Mouse (Mus musculus) limb, embryonic 14.5 days (tissue): ENCODE data around the gene Pex7. TPM values are rescaled to one million over a fixed set of nuclear protein-coding genes. Genes with fewer than 3 reads are reported as not detected.

ENCODE experiments used
- ATAC-seq: fragments of 200-750 bp; cut with Nextera tagmentation; 2 replicates; pipeline ENCODE4 v1.8.0; 2017; ENCODE audit warnings: low read depth, moderate number of reproducible peaks, moderate TSS enrichment; ENCODE audit not compliant: low FRiP score
- DNase-seq: peaks from one replicate; pipeline ENCODE4 v3.0.0-alpha.2; 2015; ENCODE audit warnings: low spot score
- H3K27ac ChIP-seq: fragments of 300-500 bp; sonication (generic); replicated peaks from 2 replicates; pipeline ENCODE4 v1.5.1; 2014; ENCODE audit warnings: low read depth, mild to moderate bottlenecking, low read length, moderate library complexity, mixed read lengths
- H3K27me3 ChIP-seq: fragments of 300-500 bp; sonication (generic); 2 replicates; pipeline ENCODE4 v1.6.1; 2014; ENCODE audit warnings: low read length, mixed read lengths; ENCODE audit not compliant: control insufficient read depth, insufficient read depth
- H3K36me3 ChIP-seq: fragments of 300-500 bp; sonication (generic); 2 replicates; pipeline ENCODE4 v1.6.1; 2014; ENCODE audit warnings: mild to moderate bottlenecking, low read length, moderate library complexity, mixed read lengths; ENCODE audit not compliant: control insufficient read depth, insufficient read depth
- H3K4me1 ChIP-seq: fragments of 300-500 bp; sonication (generic); 2 replicates; pipeline ENCODE4 v1.6.1; 2014; ENCODE audit warnings: antibody characterized with exemption, low read length, mixed read lengths; ENCODE audit not compliant: control insufficient read depth, insufficient read depth
- H3K4me2 ChIP-seq: fragments of 300-500 bp; sonication (generic); replicated peaks from 2 replicates; pipeline ENCODE4 v1.6.1; 2014; ENCODE audit warnings: low read depth, mild to moderate bottlenecking, low read length, moderate library complexity; ENCODE audit not compliant: severe bottlenecking
- H3K4me3 ChIP-seq: fragments of 300-500 bp; sonication (generic); replicated peaks from 2 replicates; pipeline ENCODE4 v1.5.1; 2014; ENCODE audit warnings: low read length
- H3K9ac ChIP-seq: fragments of 300-500 bp; sonication (generic); 2 replicates; pipeline ENCODE4 v1.6.1; 2014; ENCODE audit warnings: mild to moderate bottlenecking, low read depth, low read length, moderate library complexity; ENCODE audit not compliant: severe bottlenecking
- H3K9me3 ChIP-seq: fragments of 300-500 bp; sonication (generic); 2 replicates; pipeline ENCODE4 v1.6.1; 2016; ENCODE audit warnings: low read length; ENCODE audit not compliant: control insufficient read depth
- POLR2A ChIP-seq: fragments of 200-500 bp; IDR thresholded peaks from 2 replicates; pipeline ENCODE4 v1.8.0; 2012; ENCODE audit warnings: inconsistent platforms, mild to moderate bottlenecking, moderate library complexity, borderline replicate concordance; ENCODE audit not compliant: insufficient read depth, insufficient read length; ENCODE audit errors: extremely low read depth
- WGBS: fragments of 180-500 bp; shearing (Covaris S2); extraction: QIAGEN DNeasy Blood & Tissue Kit; methylation state at CpG from one replicate; pipeline ENCODE4 v1.1.7; 2014; 5-methylcytosine and 5-hydroxymethylcytosine counted together
- polyA plus RNA-seq, 2 experiments: library from polyadenylated mRNA; depleted of rRNA in 1 of 2; stranded (reverse) in 1 of 2; unstranded in 1 of 2; fragments of >200 nt; fragmentation: Nextera tagmentation in 1 of 2; extraction: Ambion mirVana in 1 of 2; gene quantifications; 2 replicates each; pipeline versions ENCODE4 v1.2.1 to v1.2.3; 2012 to 2014

Gene Pex7
- polyA plus RNA-seq, 2 experiments: 19.2 to 31.5 TPM

- Histone ChIP-seq H3K27me3 (no peaks in the 10 kb centered on the region), H3K4me1 (no peaks in the 10 kb centered on the region), H3K36me3 (no peaks in the 10 kb centered on the region), H3K4me3 (no peak overlapping the region), H3K4me2 (no peak overlapping the region), H3K27ac (no peak overlapping the region), H3K9me3 (no peaks in the 10 kb centered on the region), H3K9ac (no peak overlapping the region)
- ATAC-seq (no peak), DNase-seq (no peak)
- 59% methylated on average over 4 of the region's 4 CpGs for WGBS
- TF ChIP-seq POLR2A: no peak
Observed at GRCm38 (mm10) chr10:19922410-19922809, 14.9 kb upstream of the Pex7 start.

- no peak for ATAC-seq
- Histone ChIP-seq H3K4me3 (no peak overlapping the region), H3K9ac (no peak overlapping the region), H3K4me1 (no peaks in the 10 kb centered on the region), H3K4me2 (no peak overlapping the region), H3K9me3 (no peaks in the 10 kb centered on the region), H3K36me3 (no peaks in the 10 kb centered on the region), H3K27ac (no peak overlapping the region), H3K27me3 (no peaks in the 10 kb centered on the region)
- DNase-seq: peak; percentile 49
- WGBS: 46% methylated on average over 1 of the region's 1 CpGs
- TF ChIP-seq POLR2A: no peak
Observed at GRCm38 (mm10) chr10:19915301-19915700, 7.8 kb upstream of the Pex7 start.

GRCm38 (mm10) chr10:19913806-19914205 lies 6.3 kb upstream of the Pex7 start:
- Histone ChIP-seq H3K4me1 (no peaks in the 10 kb centered on the region), H3K9ac (no peak overlapping the region), H3K9me3 (no peaks in the 10 kb centered on the region), H3K36me3 (no peaks in the 10 kb centered on the region), H3K4me2 (no peak overlapping the region), H3K27me3 (no peaks in the 10 kb centered on the region), H3K27ac (no peak overlapping the region), H3K4me3 (no peak overlapping the region)
- no peak for TF ChIP-seq POLR2A
- ATAC-seq: no peak
- DNase-seq: no peak
- 82% methylated on average over 4 of the region's 4 CpGs for WGBS

GRCm38 (mm10) chr10:19911583-19911982 lies 4.1 kb upstream of the Pex7 start:
- ATAC-seq (no peak), DNase-seq (peak; percentile 40)
- H3K4me3 ChIP-seq: no peak overlapping the region

GRCm38 (mm10) chr10:19910516-19910915 lies 3.0 kb upstream of the Pex7 start:
- Histone ChIP-seq H3K4me1 (no peaks in the 10 kb centered on the region), H3K9ac (no peak overlapping the region), H3K4me2 (no peak overlapping the region), H3K27ac (no peak overlapping the region), H3K36me3 (no peaks in the 10 kb centered on the region), H3K9me3 (no peaks in the 10 kb centered on the region), H3K4me3 (no peak overlapping the region), H3K27me3 (no peaks in the 10 kb centered on the region)
- no peak for TF ChIP-seq POLR2A
- ATAC-seq (no peak), DNase-seq (no peak)
- 91% methylated on average over 2 of the region's 2 CpGs for WGBS

More at GRCm38 (mm10) chr10:19911583-19911982, 4.1 kb upstream of the Pex7 start:
- Histone ChIP-seq H3K9ac (no peak overlapping the region), H3K4me1 (no peaks in the 10 kb centered on the region), H3K27me3 (no peaks in the 10 kb centered on the region), H3K9me3 (no peaks in the 10 kb centered on the region), H3K27ac (no peak overlapping the region), H3K36me3 (no peaks in the 10 kb centered on the region), H3K4me2 (no peak overlapping the region)
- TF ChIP-seq POLR2A: no peak
- WGBS: 17% methylated on average over 1 of the region's 1 CpGs

- H3K4me1 ChIP-seq: no peaks in the 10 kb centered on the region; the same call in 1 of the 2 replicates
- H3K27me3 ChIP-seq: no peaks in the 10 kb centered on the region
- DNase-seq: no peak
- TF ChIP-seq POLR2A: no peak
- no peak for ATAC-seq
- no peaks in the 10 kb centered on the region for H3K36me3 ChIP-seq
- H3K4me2 ChIP-seq: no peak overlapping the region; the same call in 1 of the 2 replicates
- H3K27ac ChIP-seq: no peak overlapping the region
- no peaks in the 10 kb centered on the region for H3K9me3 ChIP-seq
- no peak overlapping the region for H3K9ac ChIP-seq
- no peak overlapping the region for H3K4me3 ChIP-seq
- 76% methylated on average over 2 of the region's 2 CpGs for WGBS
Observed at GRCm38 (mm10) chr10:19908076-19908475, 587 bp upstream of the Pex7 start.
